Mouse (Mus musculus) heart, adult 18-20 months (tissue): ENCODE data around the gene Urad. TPM values are rescaled to one million over a fixed set of nuclear protein-coding genes. Genes with fewer than 3 reads are reported as not detected.

Experiments used
- DNase-seq, 2 experiments: peaks; one replicate each; pipeline ENCODE4 v3.0.0; 2021 to 2022; ENCODE audit warnings: mixed read lengths in 1 of 2
- long read RNA-seq, 2 experiments: library from polyadenylated mRNA; stranded (forward); transcript quantifications; one replicate each; pipeline ENCODE4 v2.0.0; 2021
- total RNA-seq, 2 experiments: library from RNA; stranded (reverse); gene quantifications; 2 replicates each; pipeline ENCODE4 v1.2.3; 2021

Urad gene
- total RNA-seq = not detected
- long read RNA-seq, experiment 1 = 0 reads
- long read RNA-seq, experiment 2 = 0 reads

DNA sequence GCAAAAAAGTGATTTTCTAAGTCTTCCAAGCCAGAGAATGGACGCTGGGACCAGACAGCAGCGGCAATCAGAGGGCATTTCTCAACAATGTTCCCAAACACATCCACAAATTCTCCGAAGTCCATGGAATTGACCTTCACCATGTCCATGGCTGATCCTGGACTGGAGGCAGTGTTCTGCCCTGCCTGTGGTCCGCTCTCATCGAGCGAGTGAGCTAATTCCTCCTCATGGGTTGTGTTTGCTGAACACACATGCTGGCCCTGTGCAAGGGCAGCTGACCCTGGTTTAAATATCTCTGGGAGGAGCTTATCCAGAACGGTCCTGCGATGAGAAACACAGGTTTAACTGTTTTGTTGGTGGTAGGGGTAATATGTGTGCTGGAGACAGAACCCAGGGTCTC lies at the start of gene Urad:
TSS of gene Urad (minus strand) at position 258 of the 400 bp plus-strand sequence.
- DNase-seq = no peak

DNA sequence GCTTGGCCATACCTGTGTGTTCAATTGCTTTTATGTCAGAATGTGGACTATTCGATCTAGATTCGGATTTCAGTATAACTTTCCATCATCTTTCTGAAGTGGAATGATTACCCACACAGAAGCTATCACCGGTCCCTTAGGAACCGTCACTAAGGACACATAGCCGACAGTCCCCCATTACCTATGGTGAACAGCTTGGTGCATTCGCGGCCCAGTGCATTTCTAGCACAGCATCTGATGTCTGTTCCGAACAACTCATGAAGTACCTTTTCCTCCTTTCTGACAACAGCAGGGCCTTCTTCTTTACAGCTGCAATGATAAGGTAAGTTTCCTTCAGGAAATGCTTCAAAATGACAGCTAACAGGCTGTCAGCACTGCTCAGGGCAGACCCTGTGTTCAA lies 48.0 kb upstream of the Urad start:
- no peak for DNase-seq

DNA sequence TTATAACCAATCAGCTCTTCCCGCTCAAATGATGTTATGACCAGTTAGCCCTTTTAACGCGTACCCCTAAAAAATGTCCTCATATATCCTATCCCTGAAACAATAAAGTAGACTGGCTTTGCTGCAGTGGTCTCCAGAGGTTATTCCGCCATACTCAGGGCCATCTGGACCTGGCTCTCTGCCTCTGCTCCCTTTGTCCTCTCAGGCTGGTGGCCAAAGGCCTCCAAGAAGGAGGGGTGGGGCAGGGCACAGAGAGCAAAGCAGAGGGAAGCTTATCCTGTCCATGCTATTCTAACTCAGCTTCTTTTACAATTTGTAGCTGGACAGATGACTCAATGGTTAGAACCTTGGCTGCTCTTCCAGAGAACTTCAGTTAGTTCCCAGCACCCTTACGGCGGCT lies 46.0 kb upstream of the Urad start:
- no peak for DNase-seq

DNA sequence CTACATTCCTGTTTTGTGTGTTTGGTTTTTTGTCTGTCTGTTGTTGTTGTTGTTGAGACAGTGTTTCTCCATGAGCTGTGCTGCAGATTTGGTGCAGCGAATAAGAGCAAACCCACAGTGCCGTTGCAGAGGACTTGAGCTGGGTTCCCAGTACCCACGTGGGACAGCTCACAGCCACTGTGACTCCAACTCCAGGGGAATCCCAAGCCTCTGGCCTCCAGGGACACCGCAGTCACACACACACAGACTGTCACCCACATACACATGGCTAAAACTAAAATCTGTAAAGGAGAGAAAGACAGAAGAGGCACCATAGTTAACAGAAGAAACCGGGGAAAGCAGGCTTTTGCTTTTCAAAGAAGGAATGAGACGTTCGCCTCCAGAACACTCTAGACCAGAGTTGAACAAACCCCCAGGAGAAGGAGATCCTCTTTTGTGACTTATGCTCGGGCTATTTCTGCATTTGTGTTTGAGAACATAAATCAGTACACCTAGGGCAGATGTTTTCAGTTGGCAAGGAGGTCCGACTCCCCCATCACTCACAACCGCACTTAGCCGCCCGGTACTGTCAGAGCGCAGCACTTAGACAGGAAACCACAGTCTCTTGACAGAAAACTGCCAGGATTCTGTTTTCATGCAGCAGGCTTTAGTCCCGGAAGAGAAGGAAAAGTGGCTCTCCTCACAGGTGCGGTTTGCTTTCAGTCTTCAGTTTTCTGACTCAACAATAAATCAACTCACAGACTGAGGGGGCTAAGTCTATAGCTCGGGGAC lies 43.9 kb upstream of the Urad start:
- DNase-seq = no peak

DNA sequence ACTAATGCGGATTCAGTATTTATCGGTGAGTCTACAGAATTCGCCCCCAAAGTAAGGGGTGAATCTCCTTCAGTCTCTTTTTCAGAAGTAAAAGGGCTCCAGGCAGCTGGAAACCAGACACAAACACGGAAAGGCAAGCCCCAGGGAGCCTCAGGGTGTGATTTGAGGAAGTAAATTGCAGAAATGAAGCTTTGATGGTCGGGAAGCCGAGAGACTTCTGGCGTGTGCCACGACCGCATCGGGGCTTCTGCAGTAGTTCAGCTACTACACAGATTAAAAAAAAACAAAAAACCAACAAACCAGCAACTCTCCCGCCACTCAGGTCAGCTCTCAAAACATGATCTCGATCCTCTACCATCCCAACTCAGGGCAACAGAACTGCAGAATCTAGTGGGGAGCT lies 40.8 kb upstream of the Urad start:
- DNase-seq = peak; percentile 13 to 58

DNA sequence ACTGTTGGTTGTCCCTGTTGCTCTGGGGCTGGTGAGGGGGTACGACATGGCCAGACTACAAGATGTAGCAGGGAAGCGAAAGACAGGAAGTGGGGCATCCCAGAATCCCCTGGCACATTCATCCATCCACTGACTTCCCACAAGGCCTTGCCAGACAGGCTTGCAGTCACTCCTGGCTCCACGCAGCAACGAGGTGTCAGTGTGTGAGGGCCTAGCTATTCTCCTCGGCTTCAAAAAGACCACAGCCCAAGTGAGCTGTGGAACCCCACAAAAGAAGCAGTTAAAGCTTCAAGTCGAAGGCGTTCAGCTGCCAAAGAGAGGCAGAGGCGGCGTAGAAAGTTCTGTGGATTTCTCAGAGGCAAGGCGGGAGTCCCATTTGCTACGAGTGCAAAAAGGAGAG lies 36.2 kb upstream of the Urad start:
- no peak for DNase-seq

DNA sequence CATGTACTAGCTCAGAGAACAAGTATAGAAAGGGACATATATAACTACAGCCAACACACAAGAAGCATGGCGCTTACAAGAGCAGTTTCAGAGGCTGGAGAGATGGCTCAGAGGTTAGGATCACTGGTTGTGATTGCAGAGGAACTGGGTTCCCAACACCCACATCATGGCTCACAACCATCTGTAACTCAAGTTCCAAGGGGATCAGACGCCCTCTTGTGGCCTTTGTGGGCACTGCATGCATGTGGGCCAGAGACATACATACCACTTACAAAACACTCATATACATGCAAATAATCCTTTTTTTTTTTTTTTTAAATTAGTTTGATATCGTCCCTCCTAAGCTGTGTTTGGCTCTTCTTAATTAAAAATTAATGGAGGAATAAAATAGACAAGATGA lies 35.3 kb upstream of the Urad start:
- DNase-seq = peak in 1 of 2 experiments; percentile 15

DNA sequence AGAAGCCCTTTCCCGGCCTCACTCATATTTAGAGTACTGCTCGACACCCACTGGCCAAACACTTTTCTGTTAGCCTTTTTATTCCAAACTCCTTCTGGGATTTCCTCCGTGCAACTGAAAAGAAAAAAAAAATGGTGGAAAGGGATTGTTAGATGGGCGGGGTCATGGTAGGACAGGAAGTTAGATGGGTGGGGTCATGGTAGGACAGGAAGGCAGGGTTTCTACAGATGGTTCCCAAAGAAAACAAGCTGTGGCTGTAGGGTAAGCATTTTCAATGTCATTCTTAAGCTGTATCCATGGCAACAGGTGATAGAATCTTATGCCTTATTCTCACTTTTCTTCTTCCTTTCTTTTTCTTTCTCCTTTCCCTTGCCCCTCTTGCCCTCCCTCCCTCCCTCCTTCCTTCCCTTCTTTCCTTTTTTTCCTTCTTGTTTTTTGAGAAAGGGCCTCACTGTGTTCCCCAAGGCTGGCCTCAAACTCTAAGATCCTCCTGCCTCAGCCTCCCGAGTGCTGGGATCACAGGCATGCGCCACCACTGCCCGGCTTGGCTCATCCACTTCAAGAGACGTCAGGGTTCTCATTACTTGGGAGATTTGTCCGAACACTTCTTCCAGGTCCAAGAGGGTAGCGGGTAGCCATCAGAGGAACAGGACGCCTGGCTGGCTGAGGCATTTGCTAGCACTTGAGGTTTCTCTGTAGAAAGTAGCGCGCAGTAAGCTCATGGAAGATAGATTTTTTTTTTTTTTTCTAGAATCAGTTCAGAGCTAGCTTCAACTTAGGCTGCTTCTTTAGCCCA lies 34.2 kb upstream of the Urad start:
- DNase-seq = no peak

DNA sequence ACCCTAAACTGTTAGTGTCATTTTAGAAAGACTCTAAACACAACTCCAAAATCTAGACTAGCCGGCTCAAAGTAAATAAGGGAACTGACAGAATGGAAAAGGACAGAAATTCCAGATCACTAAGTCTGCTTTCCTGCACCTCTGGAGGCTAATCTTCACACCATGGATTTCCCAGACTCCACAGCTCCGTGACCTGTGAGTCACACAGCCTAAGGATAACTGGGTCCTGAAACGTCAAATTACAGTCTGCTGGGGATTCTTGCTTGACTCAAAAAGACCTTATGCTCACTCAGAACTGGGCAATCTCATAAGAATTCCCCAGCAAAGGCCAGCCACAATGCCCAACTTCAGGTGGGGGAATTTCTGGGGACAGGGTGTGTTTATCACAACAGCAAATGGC lies 33.5 kb upstream of the Urad start:
- no peak for DNase-seq

DNA sequence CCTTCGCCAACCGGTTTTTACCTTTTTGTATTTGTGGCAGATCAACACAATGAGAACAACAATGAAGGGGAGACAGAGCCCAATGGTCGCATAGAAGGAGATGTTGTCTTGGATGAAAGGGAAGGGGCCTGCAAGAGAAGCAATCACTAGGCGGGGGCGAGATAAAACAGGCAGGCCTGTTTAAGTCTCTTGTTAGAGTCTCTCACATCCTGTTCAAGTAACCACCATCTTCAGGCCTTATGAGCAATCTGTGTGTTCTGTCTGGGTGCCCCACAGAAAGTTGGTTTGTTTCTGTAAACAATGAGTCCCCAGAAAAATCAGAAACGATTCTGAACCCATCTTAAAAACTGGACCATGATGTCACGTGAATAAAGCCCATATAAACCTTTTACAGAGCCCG lies 32.7 kb upstream of the Urad start:
- DNase-seq = no peak

DNA sequence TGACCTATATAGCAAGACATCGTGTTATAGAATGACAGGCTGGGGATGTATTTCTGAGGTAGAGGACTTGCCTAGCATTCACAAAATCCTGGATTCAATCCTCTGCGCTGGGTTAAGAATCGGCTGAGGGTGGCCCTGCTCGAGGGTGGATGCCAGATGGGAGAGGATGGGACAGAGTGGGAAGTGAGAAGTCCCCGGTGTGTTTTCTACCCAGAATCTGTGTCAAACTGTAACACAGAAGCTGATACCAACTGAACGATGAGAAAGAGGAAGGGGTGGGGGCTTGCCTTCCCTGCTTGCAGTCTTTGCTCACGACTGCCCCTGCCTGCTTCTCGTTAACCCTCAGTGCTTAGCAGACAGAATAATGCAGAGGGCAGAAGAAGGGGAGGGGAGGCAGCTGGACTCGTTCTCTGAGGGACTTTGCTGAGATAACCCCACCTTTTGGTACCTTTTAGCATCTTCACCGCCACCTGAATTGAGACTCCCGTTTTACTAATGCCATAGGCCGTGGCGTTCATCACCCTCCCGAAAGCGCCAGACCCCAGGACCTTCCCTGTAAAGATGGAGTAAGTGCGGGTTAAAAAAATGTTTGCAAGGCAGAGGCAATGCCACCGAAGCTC lies 32.0 kb upstream of the Urad start:
- no peak for DNase-seq

DNA sequence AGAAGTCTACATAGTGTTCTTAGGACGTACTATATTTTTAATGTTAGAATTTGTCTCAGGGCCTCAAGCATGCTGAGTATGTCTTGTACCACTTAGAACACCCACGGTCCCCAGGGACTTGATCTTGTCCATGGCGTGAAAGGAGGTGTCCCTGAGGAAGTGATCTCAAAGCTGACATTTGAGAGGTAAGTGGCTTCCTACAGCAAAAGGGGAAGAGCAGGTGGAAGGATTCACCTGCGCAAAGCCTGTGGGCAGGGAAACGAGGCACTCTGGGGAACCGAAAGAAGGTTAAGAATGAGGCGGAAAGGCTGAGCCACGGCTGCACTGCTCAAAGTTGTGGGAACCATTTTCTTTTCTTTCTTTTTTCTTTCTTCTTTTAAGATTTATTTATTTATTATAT lies 29.7 kb upstream of the Urad start:
- no peak for DNase-seq

DNA sequence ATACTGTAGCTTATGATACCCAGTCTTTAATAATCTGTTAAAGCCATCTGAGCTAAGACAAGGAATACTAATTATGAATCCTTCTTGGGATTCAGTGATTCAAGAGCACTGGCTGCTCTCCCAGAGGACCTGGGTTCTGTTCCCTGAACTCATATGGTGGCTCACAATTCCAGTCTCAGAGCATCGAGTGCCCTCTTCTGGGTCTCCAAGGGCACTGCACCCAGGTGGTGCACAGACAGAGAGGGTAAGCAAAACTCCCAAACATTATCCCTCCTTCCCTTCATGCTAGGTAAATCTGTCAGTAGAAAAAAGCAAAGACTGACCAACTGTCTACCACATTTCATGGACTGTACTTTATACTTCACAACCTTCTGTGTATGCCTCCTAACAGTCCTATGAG lies 23.7 kb upstream of the Urad start:
- DNase-seq = no peak

DNA sequence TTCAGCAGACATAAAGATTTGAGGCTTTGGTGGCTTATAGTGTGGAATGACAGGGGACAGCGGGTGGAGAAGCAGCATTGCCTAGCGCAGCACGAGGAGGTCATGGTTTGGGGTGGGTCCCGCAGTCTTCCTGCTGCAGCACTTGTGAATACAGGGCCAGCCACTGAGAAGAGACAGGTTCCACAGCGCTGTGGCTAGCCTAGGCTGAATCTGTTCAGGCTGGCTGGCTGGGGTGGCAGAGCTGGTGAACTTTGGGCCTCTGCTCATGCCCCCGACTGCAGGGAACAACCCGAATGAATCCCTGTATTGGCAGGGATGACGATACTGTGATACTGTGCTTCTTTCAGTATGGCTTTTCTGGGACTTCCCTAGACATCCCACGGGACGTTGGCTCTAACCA lies 21.7 kb upstream of the Urad start:
- DNase-seq = no peak

DNA sequence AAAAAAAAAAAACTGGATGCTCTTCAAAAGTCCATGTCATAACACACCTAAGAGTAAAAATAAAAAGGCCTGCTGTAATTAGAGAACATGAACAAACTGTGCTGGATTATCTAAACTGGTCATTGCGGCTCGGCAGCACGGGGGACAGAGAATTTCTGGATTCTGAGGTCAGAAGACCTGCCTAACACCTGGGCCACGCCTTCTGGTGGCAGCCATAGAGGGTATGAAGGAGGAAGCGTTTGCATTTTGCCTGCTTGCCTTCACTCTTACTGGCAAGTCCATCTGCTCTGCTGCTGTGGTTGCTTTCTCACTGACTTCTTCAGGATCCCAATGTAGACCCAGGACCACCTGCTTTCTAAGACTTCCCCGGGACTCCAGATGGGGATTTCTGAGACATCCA lies 20.7 kb upstream of the Urad start:
- no peak for DNase-seq

DNA sequence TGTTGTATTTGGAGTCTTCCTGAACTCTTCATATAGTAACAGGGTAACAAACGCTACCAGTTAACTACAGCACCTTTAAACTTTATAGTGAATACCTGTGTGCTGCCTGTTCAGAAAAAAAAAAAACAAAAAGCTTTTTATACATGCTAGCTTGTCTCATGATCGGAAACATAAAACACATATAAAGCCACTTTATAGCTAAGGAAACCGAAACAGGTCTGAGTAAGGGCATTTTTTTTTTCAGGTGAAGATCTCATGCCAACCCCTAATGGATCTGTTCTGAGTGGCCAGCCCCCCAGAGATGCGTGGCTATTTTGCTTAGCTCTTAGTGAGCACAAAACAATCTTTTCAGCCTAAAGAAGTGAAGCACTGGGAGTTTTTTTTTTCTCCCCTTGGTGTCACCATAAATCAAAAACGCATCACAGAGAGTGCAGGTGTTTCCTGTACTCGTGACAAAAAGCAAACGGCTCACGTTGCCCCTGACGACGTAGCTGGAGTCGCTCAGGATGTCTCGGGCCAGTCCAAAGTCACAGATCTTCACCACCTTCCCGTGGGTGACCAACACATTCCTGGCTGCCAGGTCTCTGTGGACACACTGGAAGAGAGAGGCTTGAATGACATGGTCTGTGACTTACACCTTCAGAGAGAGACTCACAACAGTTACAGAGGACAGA lies 18.6 kb upstream of the Urad start:
- DNase-seq = no peak

DNA sequence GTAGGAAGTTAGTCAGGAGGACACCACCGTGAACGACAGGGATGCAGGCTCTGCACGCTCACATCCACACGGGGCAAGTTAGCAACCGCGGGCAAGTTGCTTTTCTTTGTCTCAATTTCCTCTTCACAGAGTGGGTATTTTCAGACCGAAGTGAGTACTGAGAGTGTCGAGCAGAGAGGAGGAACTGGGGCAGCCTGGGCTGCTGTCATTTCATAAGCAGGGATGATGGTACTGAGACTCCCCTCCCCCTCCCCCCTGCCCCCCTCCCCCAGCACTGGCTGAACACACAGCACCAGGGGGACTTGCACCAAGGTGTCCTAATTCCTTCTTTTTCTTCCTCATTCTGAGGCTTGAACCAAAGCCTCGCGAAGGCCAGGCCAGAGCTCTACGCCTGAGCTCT lies 17.3 kb upstream of the Urad start:
- DNase-seq = no peak

DNA sequence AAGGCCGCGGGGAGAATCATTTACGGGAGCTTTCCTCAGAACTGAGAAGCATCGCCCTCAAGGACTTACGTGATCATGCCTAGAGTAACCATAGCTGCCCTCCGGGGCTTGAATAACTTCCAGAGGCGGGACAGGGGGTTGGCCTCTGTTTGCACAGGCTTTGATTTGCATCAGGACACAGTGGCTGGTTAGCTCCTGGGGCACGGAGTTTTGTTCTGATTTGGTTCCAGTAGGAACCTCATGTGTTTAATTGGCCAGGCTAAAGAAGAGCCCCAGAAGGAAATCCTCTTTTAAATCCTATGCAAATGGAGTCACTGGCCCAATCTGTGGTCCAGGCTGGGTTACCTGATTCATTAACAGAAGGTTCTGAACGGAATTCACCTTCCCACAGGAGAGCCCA lies 16.7 kb upstream of the Urad start:
- DNase-seq = no peak

DNA sequence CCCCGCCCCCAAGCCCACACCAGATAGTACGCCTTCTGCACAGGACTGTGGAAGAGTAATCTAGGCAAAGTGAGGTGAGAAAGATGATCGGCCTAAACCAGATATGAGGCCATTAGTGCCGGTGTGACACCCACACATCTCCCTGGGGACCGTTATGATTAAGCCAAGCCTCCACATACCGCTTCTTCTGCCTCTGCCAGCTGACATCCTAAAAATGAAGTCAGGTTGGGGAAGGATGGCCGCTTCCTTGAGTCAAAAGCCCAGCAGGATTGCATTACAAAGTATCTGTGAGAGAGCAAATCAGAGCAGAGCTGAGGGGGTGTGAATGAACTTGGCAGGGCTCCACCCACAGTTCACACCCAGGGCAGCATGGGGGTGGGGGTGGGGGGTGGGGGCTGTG lies 10.5 kb upstream of the Urad start:
- DNase-seq = no peak

DNA sequence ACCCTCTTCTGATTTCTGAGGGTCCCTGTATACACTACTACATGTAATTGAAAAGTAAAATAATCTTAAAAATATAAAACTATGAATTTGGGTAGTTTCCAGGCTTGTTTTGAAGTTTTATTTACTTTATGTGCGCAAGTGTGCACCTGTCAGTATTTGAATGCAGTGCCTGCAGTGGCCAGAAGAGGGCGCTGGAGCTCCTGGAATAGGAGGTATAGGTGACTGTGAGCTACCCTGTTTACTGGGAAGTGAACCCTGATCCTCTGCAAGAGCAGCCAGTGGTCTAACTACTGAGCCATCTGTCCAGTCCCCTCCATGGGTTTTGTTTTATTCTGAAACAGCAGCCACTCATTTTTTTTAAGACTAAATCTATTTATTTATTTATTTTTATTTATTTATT lies 9.3 kb upstream of the Urad start:
- peak; percentile 21 to 49 for DNase-seq

DNA sequence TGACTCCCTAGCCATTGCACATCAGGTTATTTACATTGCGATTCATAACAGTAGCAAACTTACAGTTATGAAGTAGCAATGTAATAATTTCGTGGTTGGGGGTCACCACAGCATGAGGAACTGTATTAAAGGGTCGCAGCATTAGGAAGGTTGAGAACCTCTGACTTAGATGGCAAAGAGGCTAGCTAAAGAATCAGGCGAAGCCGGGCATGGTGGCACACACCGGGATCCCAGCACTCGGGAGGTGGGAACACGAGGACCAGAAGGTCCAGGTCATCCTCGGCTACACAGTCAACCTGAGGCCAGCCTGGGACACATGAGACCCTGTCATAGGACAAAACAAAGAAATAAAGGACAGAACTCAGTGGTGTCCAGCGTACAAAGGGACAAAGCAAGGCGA lies 7.7 kb upstream of the Urad start:
- DNase-seq = no peak

DNA sequence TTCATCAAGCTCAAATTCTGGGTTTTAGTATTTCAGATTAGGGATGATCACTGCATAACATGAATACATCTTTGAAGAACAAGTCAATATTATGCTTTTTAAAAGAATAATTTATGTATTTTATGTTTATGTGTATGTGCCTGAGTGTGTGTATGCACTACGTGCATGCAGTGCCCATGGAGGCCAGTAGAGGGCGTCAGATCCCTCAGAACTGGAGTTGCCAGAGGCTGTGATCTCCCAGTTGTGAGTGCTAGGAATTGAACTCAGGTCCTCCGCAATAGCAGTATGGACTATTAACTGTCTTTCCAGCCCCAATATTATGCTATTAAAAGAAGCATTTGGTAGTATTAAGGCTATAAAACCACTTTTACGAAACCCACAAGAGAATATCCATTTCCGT lies 5.4 kb upstream of the Urad start:
- no peak for DNase-seq

DNA sequence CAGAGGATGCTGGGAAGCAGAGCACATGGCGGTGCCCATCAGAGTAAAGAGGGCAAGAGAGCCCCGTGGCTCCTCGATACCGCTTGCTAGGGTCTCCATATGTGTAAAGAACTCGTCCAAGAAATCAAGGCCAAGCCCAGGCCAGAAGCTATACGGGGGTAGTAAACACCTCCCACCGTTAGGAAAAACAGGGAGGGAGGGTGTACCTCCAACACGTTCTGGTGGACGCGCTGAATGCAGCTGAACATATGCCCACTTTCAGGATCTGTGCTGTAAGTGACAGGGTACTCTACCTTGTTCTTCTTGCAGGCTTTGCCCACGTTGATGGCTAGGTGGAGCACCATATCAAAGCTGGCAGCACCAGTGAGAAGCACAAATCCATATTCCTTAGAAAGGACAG lies 3.7 kb upstream of the Urad start:
- no peak for DNase-seq
